In genomic region chr14:55197121-55197520, GRCm38 (mm10) we compare ENCODE assay signal across 32 mouse cellular contexts. TPM values are rescaled to one million over a fixed set of nuclear protein-coding genes. Genes with fewer than 3 reads are reported as not detected.
A peak's percentile ranks its signal among the peaks of the same experiment; 100 is the strongest.
DNase-seq lines count a peak whose midpoint lies in the region; ATAC-seq lines count a peak whose summit lies in the region.
"Had no signal": no experiment of that assay in that cellular context is flagged by ENCODE, and none has a peak within 500 bp of the region (broad histone marks: within the 10 kb centered on the region; RNA-seq: fewer than 3 reads in every experiment).

No protein-coding gene starts in this region.

- no peak overlapping the region for H3K4me2 ChIP-seq in forebrain, embryonic 15.5 days (replicated peaks)
- H3K4me2 ChIP-seq: heart, embryonic 12.5 days; heart, embryonic 15.5 days; hindbrain, embryonic 14.5 days had no signal

- no peak overlapping the region for H3K4me3 ChIP-seq in forebrain, embryonic 15.5 days
- H3K4me3 ChIP-seq: forebrain, embryonic 10.5 days; heart, embryonic 12.5 days; heart, embryonic 15.5 days had no signal

- H3K9ac ChIP-seq in forebrain, embryonic 15.5 days (replicated peaks), result no peak overlapping the region
- H3K9ac ChIP-seq: heart, embryonic 12.5 days; heart, embryonic 15.5 days; hindbrain, embryonic 14.5 days had no signal

- H3K4me1 ChIP-seq in forebrain, embryonic 15.5 days, result no peaks in the 10 kb centered on the region

- H3K27ac ChIP-seq in forebrain, embryonic 15.5 days (replicated peaks), result no peak overlapping the region
- H3K27ac ChIP-seq: forebrain, embryonic 10.5 days; heart, embryonic 15.5 days; hindbrain, embryonic 14.5 days; hindbrain, postnatal 0 days had no signal

- WGBS in forebrain, embryonic 15.5 days, result 71% methylated on average over 2 of the region's 2 CpGs

- no peaks in the 10 kb centered on the region for H3K36me3 ChIP-seq in forebrain, embryonic 15.5 days
- H3K36me3 ChIP-seq: forebrain, embryonic 10.5 days; G1E; heart, embryonic 12.5 days; heart, embryonic 15.5 days had no signal

- H3K9me3 ChIP-seq in forebrain, embryonic 15.5 days, result no peaks in the 10 kb centered on the region
- H3K9me3 ChIP-seq: forebrain, embryonic 10.5 days; G1E; heart, embryonic 15.5 days had no signal

- DNase-seq in heart, adult 11 months, result peak; percentile 74
- no peak for DNase-seq in heart, adult 8-10 months (ENCODE audit: low spot score)
- DNase-seq in thymus, postnatal 25 days, result peak; percentile 11
- no peak for DNase-seq in thymus, postnatal 0 days (ENCODE audit: low spot score)
- DNase-seq in adrenal gland, adult 18-20 months (ENCODE audit: low spot score in 2 of 2), result no peak
- DNase-seq: adrenal gland, adult 2 months; adrenal gland, postnatal 14 days; B cell, adult 2 months; cerebellum, adult 11 months; cerebellum, adult 2 months; cerebellum, adult 9-11 months; cerebellum, postnatal 25 days; gastrocnemius, postnatal 25 days; heart, postnatal 10 days; heart, postnatal 36 days had no signal

- H3K27me3 ChIP-seq in forebrain, embryonic 15.5 days, result no peaks in the 10 kb centered on the region
- H3K27me3 ChIP-seq: CH12.LX; heart, embryonic 15.5 days had no signal

- ATAC-seq in granulocyte monocyte progenitor cell, adult 5-6 weeks (replicated peaks; ENCODE audit: poor library complexity, severe bottlenecking), result peak; percentile 64
- ATAC-seq in megakaryocyte progenitor cell, adult 5-6 weeks (replicated peaks; ENCODE audit: poor library complexity), result peak; percentile 74
- ATAC-seq in forebrain, embryonic 15.5 days (replicated peaks), result no peak
- ATAC-seq: forebrain, embryonic 14.5 days; hindbrain, postnatal 0 days; Patski had no signal

RNA-seq across cellular contexts. Expression of gene Dhrs2, which starts 24.7 kb away (rescaled TPM):
- total RNA-seq in heart, adult 8-10 months (2022), result not detected
- polyA plus RNA-seq in thymus, postnatal 0 days (2015; fragmentation: Nextera tagmentation; extraction: Ambion mirVana), result 0.26 and 0.69 TPM in 2 replicates
- not detected in 2 replicates for total RNA-seq in granulocyte monocyte progenitor cell, adult 5-6 weeks (2014; fragmentation: Nextera tagmentation)
- total RNA-seq in granulocyte monocyte progenitor cell, adult 5-6 weeks (2017), result not detected in 2 replicates
- total RNA-seq in megakaryocyte progenitor cell, adult 5-6 weeks (2015), result not detected in 2 replicates
- not detected in 2 replicates for total RNA-seq in megakaryocyte progenitor cell, adult 5-6 weeks (2017)
- 0.53 TPM in 1 of 2 replicates, not detected in the other for polyA plus RNA-seq in forebrain, embryonic 15.5 days (2015; fragmentation: Nextera tagmentation; extraction: Ambion mirVana)
- not detected for total RNA-seq in adrenal gland, adult 18-20 months (2021)
- total RNA-seq: adrenal gland, adult 2 months; adrenal gland, postnatal 14 days; adrenal gland, postnatal 4 days; CH12.LX; G1E; gastrocnemius, adult 8-10 months; gastrocnemius, postnatal 25 days; heart, postnatal 10 days; heart, postnatal 36 days had no signal
- polyA plus RNA-seq: adrenal gland, adult 2 months; embryonic facial prominence, embryonic 11.5 days; forebrain, embryonic 10.5 days; G1E; gonadal fat pad, adult 2 months; heart, embryonic 12.5 days; heart, embryonic 15.5 days; hindbrain, embryonic 11.5 days; Patski had no signal

Comparison
In these comparisons a context has a peak if more than half of its experiments do, and no peak if none do; other contexts are left out.
1. DNase-seq: peak in heart, adult 11 months (single experiment) and thymus, postnatal 25 days (single experiment); none in heart, adult 8-10 months (single experiment), thymus, postnatal 0 days (single experiment) and adrenal gland, adult 18-20 months (0 of 2).